13 mouse cellular contexts compared by ENCODE assay signal in genomic region chr3:52840160-52840953, GRCm38 (mm10).
DNase-seq lines count a peak whose midpoint lies in the region; ATAC-seq lines count a peak whose summit lies in the region.
"Had no signal": no experiment of that assay in that cellular context is flagged by ENCODE, and none has a peak within 500 bp of the region (broad histone marks: within the 10 kb centered on the region; RNA-seq: fewer than 3 reads in every experiment).

No protein-coding gene starts in this region.

- no peak overlapping the region for H3K27ac ChIP-seq in kidney, embryonic 16.5 days (ENCODE audit: low read length)
- H3K27ac ChIP-seq in intestine, embryonic 16.5 days (ENCODE audit: low read length): no peak overlapping the region
- H3K27ac ChIP-seq: hindbrain, embryonic 13.5 days; liver, embryonic 14.5 days; midbrain, embryonic 15.5 days had no signal

- H3K4me2 ChIP-seq in kidney, embryonic 16.5 days (replicated peaks; ENCODE audit: low read depth, low read length): no peak overlapping the region
- no peak overlapping the region for H3K4me2 ChIP-seq in intestine, embryonic 16.5 days (ENCODE audit: low read depth, low read length)
- H3K4me2 ChIP-seq: hindbrain, embryonic 13.5 days; midbrain, embryonic 15.5 days had no signal

- WGBS in kidney, embryonic 16.5 days: 41% methylated on average over 12 of the region's 12 CpGs
- 46% methylated on average over 12 of the region's 12 CpGs for WGBS in intestine, embryonic 16.5 days

- H3K4me1 ChIP-seq in kidney, embryonic 16.5 days (ENCODE audit: insufficient read depth, low read length): peaks cover 16% of the 10 kb centered on the region; the same call in 1 of the 2 replicates
- H3K4me1 ChIP-seq in intestine, embryonic 16.5 days (ENCODE audit: control insufficient read depth, insufficient read depth, low read length): peaks cover 3% of the 10 kb centered on the region; the same call in 1 of the 2 replicates

- no peak overlapping the region for H3K4me3 ChIP-seq in kidney, embryonic 16.5 days (ENCODE audit: low read length)
- H3K4me3 ChIP-seq in intestine, embryonic 16.5 days (ENCODE audit: low read length): no peak overlapping the region
- H3K4me3 ChIP-seq: hindbrain, embryonic 13.5 days; midbrain, embryonic 15.5 days had no signal

- no peaks in the 10 kb centered on the region for H3K36me3 ChIP-seq in kidney, embryonic 16.5 days (ENCODE audit: insufficient read depth, low read length)
- no peaks in the 10 kb centered on the region for H3K36me3 ChIP-seq in intestine, embryonic 16.5 days (ENCODE audit: control insufficient read depth, insufficient read depth, low read length)
- H3K36me3 ChIP-seq: G1E; hindbrain, embryonic 13.5 days; midbrain, embryonic 15.5 days had no signal

- DNase-seq in kidney, adult 9 months: peak; percentile 44
- DNase-seq in T-cell, adult 2 months (ENCODE audit: low spot score): peak; percentile 90
- DNase-seq in thymus, postnatal 0 days (ENCODE audit: low spot score): peak; percentile 61
- DNase-seq in adrenal gland, postnatal 10 days: no peak
- DNase-seq in layer of hippocampus, postnatal 10 days (ENCODE audit: low spot score in 2 of 2): no peak
- no peak for DNase-seq in MN1 (ENCODE audit: low spot score)
- DNase-seq: cerebellum, adult 11-12 months had no signal

- ATAC-seq in kidney, embryonic 16.5 days (ENCODE audit: low FRiP score, low TSS enrichment): no peak
- 0 out of 2 replicates have a peak, but pooled peaks have one; percentile 44 for ATAC-seq in intestine, embryonic 16.5 days
- ATAC-seq: midbrain, embryonic 15.5 days had no signal

- no peaks in the 10 kb centered on the region for H3K27me3 ChIP-seq in kidney, embryonic 16.5 days (ENCODE audit: insufficient read depth, low read length)
- H3K27me3 ChIP-seq in intestine, embryonic 16.5 days (replicated peaks; ENCODE audit: control insufficient read depth, insufficient read depth, low read length): no peaks in the 10 kb centered on the region

- H3K9me3 ChIP-seq in kidney, embryonic 16.5 days (ENCODE audit: low read length): no peaks in the 10 kb centered on the region
- H3K9me3 ChIP-seq in intestine, embryonic 16.5 days (ENCODE audit: control insufficient read depth, low read length): no peaks in the 10 kb centered on the region
- H3K9me3 ChIP-seq: hindbrain, embryonic 13.5 days; midbrain, embryonic 15.5 days had no signal

- H3K9ac ChIP-seq in kidney, embryonic 16.5 days (replicated peaks; ENCODE audit: low read length): no peak overlapping the region
- no peak overlapping the region for H3K9ac ChIP-seq in intestine, embryonic 16.5 days (ENCODE audit: low read depth, low read length)
- H3K9ac ChIP-seq: hindbrain, embryonic 13.5 days; liver, embryonic 14.5 days; midbrain, embryonic 15.5 days had no signal

Comparison
In these comparisons a context has a peak if more than half of its experiments do, and no peak if none do; other contexts are left out.
1. DNase-seq: peak in kidney, adult 9 months (single experiment), T-cell, adult 2 months (single experiment) and thymus, postnatal 0 days (single experiment); none in adrenal gland, postnatal 10 days (single experiment), layer of hippocampus, postnatal 10 days (0 of 2) and MN1 (single experiment).